Mouse (Mus musculus) kidney, embryonic 14.5 days (tissue): ENCODE results near the gene Nfat5. TPM values are rescaled to one million over a fixed set of nuclear protein-coding genes. Genes with fewer than 3 reads are reported as not detected.

Experiments used
- ATAC-seq: fragments of 200-750 bp; cut with Nextera tagmentation; 2 replicates; pipeline ENCODE4 v1.8.0; 2017; ENCODE audit warnings: moderate number of reproducible peaks, mild to moderate bottlenecking, moderate TSS enrichment, moderate library complexity; ENCODE audit not compliant: low FRiP score, low TSS enrichment
- H3K27ac ChIP-seq: fragments of 300-500 bp; sonication (generic); 2 replicates; pipeline ENCODE4 v1.5.1; 2014; ENCODE audit warnings: low read depth, mild to moderate bottlenecking, low read length, moderate library complexity, mixed read lengths
- H3K27me3 ChIP-seq: fragments of 300-500 bp; sonication (generic); 2 replicates; pipeline ENCODE4 v1.6.1; 2014; ENCODE audit warnings: mild to moderate bottlenecking, low read length; ENCODE audit not compliant: control insufficient read depth, insufficient read depth
- H3K36me3 ChIP-seq: fragments of 300-500 bp; sonication (generic); 2 replicates; pipeline ENCODE4 v1.6.1; 2014; ENCODE audit warnings: low read length, mixed read lengths; ENCODE audit not compliant: control insufficient read depth, insufficient read depth
- H3K4me1 ChIP-seq: fragments of 300-500 bp; sonication (generic); 2 replicates; pipeline ENCODE4 v1.6.1; 2014; ENCODE audit warnings: low read length, mixed read lengths; ENCODE audit not compliant: control insufficient read depth, insufficient read depth
- H3K4me2 ChIP-seq: fragments of 300-500 bp; sonication (generic); replicated peaks from 2 replicates; pipeline ENCODE4 v1.6.1; 2014; ENCODE audit warnings: low read depth, mild to moderate bottlenecking, low read length
- H3K4me3 ChIP-seq: fragments of 300-500 bp; sonication (generic); 2 replicates; pipeline ENCODE4 v1.5.1; 2014; ENCODE audit warnings: mild to moderate bottlenecking, low read length
- H3K9ac ChIP-seq: fragments of 300-500 bp; sonication (generic); 2 replicates; pipeline ENCODE4 v1.6.1; 2014; ENCODE audit warnings: low read depth, mild to moderate bottlenecking, low read length, moderate library complexity
- H3K9me3 ChIP-seq: fragments of 300-500 bp; sonication (generic); 2 replicates; pipeline ENCODE4 v1.6.1; 2016; ENCODE audit warnings: low read length; ENCODE audit not compliant: control insufficient read depth
- WGBS: fragments of 180-500 bp; shearing (Covaris S2); extraction: QIAGEN DNeasy Blood & Tissue Kit; methylation state at CpG from one replicate; pipeline ENCODE4 v1.1.7; 2014; 5-methylcytosine and 5-hydroxymethylcytosine counted together
- polyA plus RNA-seq: library from polyadenylated mRNA; unstranded; fragments of >200 nt; fragmentation: Nextera tagmentation; extraction: Ambion mirVana; gene quantifications from 2 replicates; pipeline ENCODE4 v1.2.1, GENCODE M21; 2014

The Nfat5 gene
- polyA plus RNA-seq, 1 experiment from 2014 or later: 33.9 TPM

DNA sequence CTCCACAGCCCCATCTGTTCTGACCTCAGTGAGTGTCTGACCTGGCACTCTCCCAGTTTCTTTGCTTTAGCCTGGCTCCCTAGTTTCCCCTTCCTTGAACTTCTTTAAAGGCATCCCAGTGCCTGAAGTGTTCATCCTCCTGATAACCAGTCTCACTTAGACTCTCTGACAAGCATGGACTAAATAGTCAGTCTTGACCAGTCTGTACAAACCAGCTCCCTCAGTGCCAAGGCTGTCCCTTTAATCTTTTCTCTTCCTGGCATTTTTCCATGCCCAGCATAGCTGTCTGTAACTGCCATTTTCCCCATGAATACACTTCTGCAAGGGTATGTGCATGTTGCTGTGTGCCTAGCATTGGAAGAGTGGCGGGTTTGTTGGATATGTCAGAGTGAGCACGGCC lies 91.8 kb downstream of the Nfat5 start:
- Histone ChIP-seq H3K4me1 (no peaks in the 10 kb centered on the region), H3K27ac (no peak overlapping the region), H3K4me3 (no peak overlapping the region), H3K36me3 (peaks cover 5% of the 10 kb centered on the region; the same call in 1 of the 2 replicates), H3K9me3 (no peaks in the 10 kb centered on the region), H3K9ac (no peak overlapping the region), H3K4me2 (no peak overlapping the region), H3K27me3 (no peaks in the 10 kb centered on the region)
- 76% methylated on average over 2 of the region's 2 CpGs for WGBS
- no peak for ATAC-seq

DNA sequence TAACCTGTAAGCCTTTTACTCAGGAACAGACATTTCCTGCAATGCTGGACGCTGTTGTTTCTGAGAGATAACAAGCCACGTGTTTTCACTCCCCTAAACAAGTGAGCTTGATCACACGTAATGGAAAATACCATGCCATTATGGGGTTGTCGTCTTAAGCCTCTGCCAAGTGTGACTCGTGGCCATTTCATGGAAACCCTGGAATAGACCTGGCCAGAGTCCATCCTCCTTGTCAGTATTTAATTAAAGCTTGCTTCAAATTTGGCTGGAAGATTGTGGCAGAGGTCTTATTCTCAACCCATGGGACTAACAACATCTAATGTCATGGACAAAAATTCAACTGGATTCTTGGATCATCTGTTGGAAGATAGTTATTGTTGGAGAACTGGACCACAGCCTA lies 92.9 kb downstream of the Nfat5 start:
- H3K9ac ChIP-seq: no peak overlapping the region
- 40% methylated on average over 5 of the region's 5 CpGs for WGBS

DNA sequence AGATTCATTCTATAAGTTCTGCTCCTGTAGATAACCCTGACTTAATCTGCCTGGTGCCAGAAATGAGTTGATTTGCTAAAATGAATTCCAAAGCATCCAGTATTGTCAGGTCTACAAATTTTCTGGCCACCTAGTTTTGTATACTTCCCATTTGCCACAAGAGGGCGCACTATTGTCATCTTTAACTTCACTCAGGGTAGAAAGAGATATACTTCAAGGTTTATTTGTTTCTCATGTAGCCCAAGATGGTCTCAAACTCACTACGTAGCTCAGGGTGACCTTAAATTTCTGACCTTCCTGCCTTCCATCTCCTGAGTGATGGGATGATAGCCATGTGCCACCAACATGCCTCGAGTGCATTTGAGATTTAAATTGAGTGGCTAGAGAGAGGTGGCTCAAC lies 93.4 kb downstream of the Nfat5 start:
- Histone ChIP-seq H3K27ac (no peak overlapping the region), H3K36me3 (no peaks in the 10 kb centered on the region), H3K4me3 (no peak overlapping the region), H3K9ac (no peak overlapping the region), H3K9me3 (no peaks in the 10 kb centered on the region), H3K4me2 (no peak overlapping the region), H3K4me1 (no peaks in the 10 kb centered on the region), H3K27me3 (no peaks in the 10 kb centered on the region)
- ATAC-seq: peak; percentile 43; the same call in 1 of the 2 replicates
- WGBS: 33% methylated on average over 3 of the region's 3 CpGs

More for the DNA sequence above, 92.9 kb downstream of the Nfat5 start:
- Histone ChIP-seq H3K27me3 (no peaks in the 10 kb centered on the region), H3K4me2 (no peak overlapping the region), H3K27ac (no peak overlapping the region), H3K4me3 (no peak overlapping the region), H3K4me1 (no peaks in the 10 kb centered on the region), H3K9me3 (no peaks in the 10 kb centered on the region), H3K36me3 (no peaks in the 10 kb centered on the region)
- no peak for ATAC-seq

DNA sequence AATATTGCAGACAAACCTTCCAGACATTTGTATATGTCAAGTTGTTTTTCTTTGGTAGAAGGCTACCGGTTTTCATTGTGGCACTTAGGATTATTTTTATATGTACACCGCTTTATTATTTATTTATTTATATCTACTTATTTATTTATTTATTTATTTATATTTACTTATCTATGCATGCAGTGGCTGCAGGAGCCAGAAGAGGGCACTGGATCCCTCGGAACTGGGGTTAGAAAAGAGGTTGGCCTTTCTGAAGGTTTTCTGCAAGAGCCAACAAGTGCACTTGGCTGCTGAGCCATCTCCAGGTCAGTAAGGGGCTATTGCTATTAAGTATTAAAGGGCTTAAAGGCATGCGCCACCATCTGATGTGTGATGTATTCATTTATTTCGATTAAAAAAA lies 94.6 kb downstream of the Nfat5 start:
- no peak for ATAC-seq
- H3K36me3 ChIP-seq: no peaks in the 10 kb centered on the region
- H3K4me2 ChIP-seq: no peak overlapping the region
- 67% methylated on average over 5 of the region's 5 CpGs for WGBS
- H3K4me3 ChIP-seq: no peak overlapping the region
- no peaks in the 10 kb centered on the region for H3K27me3 ChIP-seq
- H3K9ac ChIP-seq: no peak overlapping the region
- no peaks in the 10 kb centered on the region for H3K4me1 ChIP-seq
- no peak overlapping the region for H3K27ac ChIP-seq
- no peaks in the 10 kb centered on the region for H3K9me3 ChIP-seq

DNA sequence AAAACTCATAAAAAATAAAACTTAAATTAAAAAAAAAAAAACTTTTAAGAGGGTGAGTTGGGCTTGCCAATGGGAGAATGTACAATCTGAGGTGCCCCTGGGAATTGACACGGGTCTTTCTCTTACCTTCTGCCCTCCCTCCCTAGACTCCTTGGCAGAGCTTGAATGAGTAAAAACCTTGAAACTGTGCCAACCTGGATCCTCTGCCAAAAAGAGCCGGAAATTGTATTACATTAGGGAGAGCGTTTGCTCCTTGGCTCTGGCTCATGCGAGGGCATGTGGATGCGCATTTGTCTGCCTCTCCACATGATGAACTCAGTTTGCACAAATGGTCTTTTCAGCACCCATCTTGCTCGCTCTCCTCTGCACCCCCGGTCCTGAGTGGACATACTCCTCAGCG lies 96.3 kb downstream of the Nfat5 start:
- Histone ChIP-seq H3K4me3 (no peak overlapping the region), H3K4me1 (no peaks in the 10 kb centered on the region), H3K36me3 (no peaks in the 10 kb centered on the region), H3K9ac (no peak overlapping the region), H3K27me3 (no peaks in the 10 kb centered on the region), H3K9me3 (no peaks in the 10 kb centered on the region), H3K4me2 (no peak overlapping the region), H3K27ac (no peak overlapping the region)
- no peak for ATAC-seq
- 84% methylated on average over 8 of the region's 8 CpGs for WGBS

DNA sequence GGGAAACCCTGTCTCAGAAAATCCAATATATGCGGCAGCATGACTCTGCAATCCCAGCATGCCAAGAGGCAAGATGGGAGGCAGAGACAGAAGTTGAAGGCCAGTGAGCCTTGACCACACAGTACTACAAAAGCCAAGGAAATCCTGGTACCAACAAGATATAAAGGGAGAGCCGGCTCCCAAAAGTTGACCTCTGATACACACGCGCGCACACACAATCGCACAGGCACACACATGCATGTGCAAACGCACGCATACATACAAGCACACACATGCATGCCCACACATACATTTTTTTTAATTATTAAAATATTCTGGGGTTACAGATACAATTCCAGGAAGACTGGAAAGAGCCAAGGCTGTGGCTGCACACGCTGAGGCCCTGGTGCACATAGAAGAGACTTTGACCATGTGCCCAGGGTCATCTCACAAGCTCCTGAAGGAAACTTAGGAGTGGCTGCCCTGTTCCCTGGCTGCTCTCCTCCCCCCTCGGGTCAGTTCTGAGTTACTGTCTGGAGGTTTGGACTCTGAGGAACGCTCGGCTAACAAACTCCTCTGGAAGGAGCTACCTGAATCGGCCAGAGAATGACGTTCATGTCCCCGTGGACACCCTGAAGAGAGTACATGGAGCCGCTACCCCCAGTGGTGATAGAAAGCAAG lies 97.3 kb downstream of the Nfat5 start:
- H3K36me3 ChIP-seq: no peaks in the 10 kb centered on the region
- no peak overlapping the region for H3K9ac ChIP-seq
- WGBS: 91% methylated on average over 16 of the region's 16 CpGs
- H3K27ac ChIP-seq: no peak overlapping the region
- H3K27me3 ChIP-seq: no peaks in the 10 kb centered on the region
- H3K4me1 ChIP-seq: no peaks in the 10 kb centered on the region
- no peak overlapping the region for H3K4me3 ChIP-seq
- no peak overlapping the region for H3K4me2 ChIP-seq
- H3K9me3 ChIP-seq: no peaks in the 10 kb centered on the region
- no peak for ATAC-seq

DNA sequence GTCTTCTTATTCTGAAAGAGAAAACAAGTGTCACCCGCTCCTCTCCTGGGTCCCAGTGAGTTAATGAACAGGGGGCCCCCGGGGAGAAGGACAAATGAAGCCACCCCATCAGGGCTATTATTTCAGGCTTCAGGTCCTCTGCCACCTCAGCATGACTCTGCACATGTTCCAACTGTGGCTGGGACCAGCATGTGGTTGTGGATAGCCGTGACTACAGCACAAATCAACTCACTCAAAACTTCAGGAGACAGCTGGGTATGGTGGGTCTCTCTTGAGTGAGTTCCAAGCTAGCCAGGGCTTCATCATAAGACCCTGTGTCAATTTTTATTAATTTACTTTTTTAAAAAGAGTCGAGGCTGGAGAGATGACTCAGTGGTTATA lies 97.9 kb downstream of the Nfat5 start:
- Histone ChIP-seq H3K27me3 (no peaks in the 10 kb centered on the region), H3K4me3 (no peak overlapping the region), H3K4me2 (no peak overlapping the region), H3K27ac (no peak overlapping the region), H3K4me1 (no peaks in the 10 kb centered on the region), H3K9ac (no peak overlapping the region), H3K9me3 (no peaks in the 10 kb centered on the region), H3K36me3 (no peaks in the 10 kb centered on the region)
- no peak for ATAC-seq
- 84% methylated on average over 4 of the region's 4 CpGs for WGBS

DNA sequence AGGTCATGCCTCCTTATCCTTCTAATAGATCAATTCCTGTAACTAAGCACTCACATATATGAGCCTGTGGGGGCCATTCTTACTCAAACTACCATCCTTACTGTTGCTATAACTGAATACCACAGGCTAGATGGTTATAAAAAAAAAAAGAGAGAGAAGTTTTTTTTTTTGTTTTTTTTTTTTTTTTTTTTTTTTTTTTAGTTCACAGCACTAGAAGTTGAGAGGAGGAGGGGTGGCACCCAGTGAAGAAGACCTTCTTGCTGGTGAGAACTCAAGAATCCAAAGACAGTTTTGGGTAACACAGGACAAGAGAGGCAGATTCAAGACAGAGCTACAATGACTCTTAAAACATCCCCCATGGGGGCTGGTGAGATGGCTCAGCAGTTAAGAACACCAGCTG lies 102.1 kb downstream of the Nfat5 start:
- Histone ChIP-seq H3K9ac (no peak overlapping the region), H3K36me3 (no peaks in the 10 kb centered on the region), H3K27me3 (no peaks in the 10 kb centered on the region), H3K9me3 (no peaks in the 10 kb centered on the region), H3K4me1 (peaks cover 4% of the 10 kb centered on the region; the same call in 1 of the 2 replicates), H3K27ac (no peak overlapping the region), H3K4me2 (no peak overlapping the region), H3K4me3 (no peak overlapping the region)
- ATAC-seq: no peak

DNA sequence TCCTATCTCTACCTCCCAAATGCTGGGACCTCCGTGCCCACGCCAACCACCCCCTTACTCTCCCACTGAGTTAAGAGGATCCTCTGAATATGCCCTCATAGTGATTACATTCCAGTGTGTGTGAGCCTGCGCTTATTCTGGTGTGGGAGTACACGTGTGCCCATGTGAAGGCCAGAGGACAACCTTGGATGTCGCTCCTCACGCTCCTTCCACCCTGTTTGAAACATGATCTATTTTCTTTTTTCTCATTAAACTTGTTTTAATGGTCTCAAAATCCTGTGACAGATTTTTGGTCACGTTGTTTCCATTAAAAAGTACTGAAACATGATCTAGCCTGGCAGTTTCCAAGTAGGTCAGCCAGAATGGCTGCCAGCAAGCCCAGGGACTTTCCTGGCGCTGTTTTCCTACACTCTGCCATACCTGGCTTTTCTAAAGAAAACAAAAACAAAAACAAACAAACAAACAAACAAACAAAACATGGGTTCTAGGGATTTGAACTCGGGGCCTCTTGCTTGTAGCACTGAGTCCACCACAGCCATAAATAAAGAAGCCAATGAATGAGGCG lies 102.9 kb downstream of the Nfat5 start:
- H3K9me3 ChIP-seq: no peaks in the 10 kb centered on the region
- H3K27ac ChIP-seq: no peak overlapping the region
- H3K27me3 ChIP-seq: no peaks in the 10 kb centered on the region
- WGBS: 70% methylated on average over 10 of the region's 10 CpGs
- H3K4me3 ChIP-seq: no peak overlapping the region
- no peaks in the 10 kb centered on the region for H3K36me3 ChIP-seq
- peaks cover 4% of the 10 kb centered on the region; the same call in 1 of the 2 replicates for H3K4me1 ChIP-seq
- no peak overlapping the region for H3K9ac ChIP-seq
- no peak for ATAC-seq
- H3K4me2 ChIP-seq: no peak overlapping the region
